Mouse (Mus musculus): ENCODE measurements around the gene Slc5a8. TPM values are rescaled to one million over a fixed set of nuclear protein-coding genes. Genes with fewer than 3 reads are reported as not detected.

The Slc5a8 gene
- polyA plus RNA-seq, 1 experiment from 2014 or later, result not detected

DNA sequence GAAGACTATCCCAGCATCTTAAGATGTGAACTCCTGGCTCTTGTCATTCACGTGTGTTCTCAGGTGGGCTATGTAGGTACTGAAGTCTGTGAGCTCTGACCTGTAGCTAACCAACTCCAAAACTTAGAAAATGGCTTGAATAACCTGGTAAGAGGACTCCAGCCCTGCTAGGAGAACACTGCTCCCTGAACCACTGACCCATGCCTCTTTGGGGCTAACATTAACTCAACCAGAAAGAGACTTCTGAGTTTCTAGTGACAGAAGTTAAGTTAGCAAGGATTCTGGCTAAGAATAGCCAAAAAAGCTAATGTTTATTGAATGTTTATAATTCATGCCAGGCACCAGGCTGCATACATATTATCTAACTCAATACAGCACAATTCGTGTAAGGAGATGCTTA is 2.6 kb downstream of the Slc5a8 start:
- H3K9me3 ChIP-seq (replicated peaks), result no peaks in the 10 kb centered on the region
- peaks cover 12% of the 10 kb centered on the region; the same call in 1 of the 2 replicates for H3K4me1 ChIP-seq
- no peak overlapping the region for H3K9ac ChIP-seq
- H3K4me2 ChIP-seq, result no peak overlapping the region
- WGBS, result 79% methylated on average over 2 of the region's 2 CpGs
- H3K27ac ChIP-seq, result no peak overlapping the region
- no peak overlapping the region for H3K4me3 ChIP-seq
- no peak for ATAC-seq
- H3K36me3 ChIP-seq (ENCODE audit: poor library complexity, severe bottlenecking), result no peaks in the 10 kb centered on the region
- H3K27me3 ChIP-seq, result peaks cover 32% of the 10 kb centered on the region

DNA sequence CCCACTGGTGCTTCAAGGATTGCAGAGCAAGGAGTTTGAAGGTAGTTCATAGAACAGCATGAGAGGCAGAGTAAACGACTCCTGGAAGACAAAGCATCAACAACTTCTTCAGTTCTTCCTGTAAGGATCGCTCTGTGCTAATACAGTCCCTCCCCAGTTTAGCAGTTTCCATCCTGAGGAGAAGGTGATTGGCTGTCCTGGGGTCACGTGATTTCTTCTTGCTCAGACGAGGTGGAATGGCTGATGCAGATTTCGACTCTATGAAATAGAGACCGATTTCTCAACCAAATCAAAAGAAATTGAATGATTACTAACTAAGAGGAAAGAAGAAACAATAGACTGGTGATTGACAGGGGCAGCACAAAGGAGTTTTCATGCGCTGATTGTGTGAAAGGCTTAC is 5.6 kb downstream of the Slc5a8 start:
- H3K9me3 ChIP-seq (replicated peaks), result no peaks in the 10 kb centered on the region
- no peak for ATAC-seq
- WGBS, result 81% methylated on average over 7 of the region's 7 CpGs

DNA sequence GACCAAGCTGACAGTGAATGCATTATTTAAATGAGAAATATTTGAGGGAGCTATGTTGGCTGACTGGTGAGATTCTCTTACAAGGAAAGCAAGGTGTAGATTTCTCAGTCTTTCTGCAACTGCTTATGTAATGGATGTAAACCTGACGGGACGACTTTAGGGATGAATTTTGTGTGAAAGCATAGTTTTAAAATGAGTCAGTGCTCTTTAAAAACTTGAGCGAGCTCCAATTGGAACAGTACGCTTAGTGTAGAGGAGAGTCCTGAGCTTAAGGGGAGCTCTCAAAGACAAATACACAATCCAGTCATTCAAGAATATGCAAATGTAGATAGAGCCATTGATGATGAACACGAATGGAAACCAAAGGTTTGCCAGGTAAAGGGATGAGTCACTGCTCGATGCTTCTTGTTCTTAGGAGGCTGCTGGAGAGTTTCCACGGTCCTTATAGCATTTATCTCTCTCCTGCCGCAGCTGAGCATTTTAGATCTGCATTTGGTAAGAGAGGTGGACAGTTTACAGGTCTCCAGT is 6.8 kb downstream of the Slc5a8 start:
- no peak overlapping the region for H3K27ac ChIP-seq
- H3K4me2 ChIP-seq, result no peak overlapping the region
- no peaks in the 10 kb centered on the region for H3K9me3 ChIP-seq (replicated peaks)
- 76% methylated on average over 8 of the region's 8 CpGs for WGBS
- H3K4me3 ChIP-seq, result no peak overlapping the region
- H3K36me3 ChIP-seq (ENCODE audit: poor library complexity, severe bottlenecking), result no peaks in the 10 kb centered on the region
- no peak for ATAC-seq
- no peak overlapping the region for H3K9ac ChIP-seq
- H3K27me3 ChIP-seq, result peaks cover under 1% of the 10 kb centered on the region; the same call in 1 of the 2 replicates
- H3K4me1 ChIP-seq, result no peaks in the 10 kb centered on the region

More for the DNA sequence above, 5.6 kb downstream of the Slc5a8 start:
- Histone ChIP-seq H3K4me2 (no peak overlapping the region), H3K4me3 (no peak overlapping the region), H3K27me3 (peaks cover 13% of the 10 kb centered on the region), H3K27ac (no peak overlapping the region), H3K4me1 (0 out of 2 replicates have a peak, but pooled peaks cover under 1% of the 10 kb centered on the region), H3K9ac (no peak overlapping the region), H3K36me3 (ENCODE audit: poor library complexity, severe bottlenecking) (no peaks in the 10 kb centered on the region)

DNA sequence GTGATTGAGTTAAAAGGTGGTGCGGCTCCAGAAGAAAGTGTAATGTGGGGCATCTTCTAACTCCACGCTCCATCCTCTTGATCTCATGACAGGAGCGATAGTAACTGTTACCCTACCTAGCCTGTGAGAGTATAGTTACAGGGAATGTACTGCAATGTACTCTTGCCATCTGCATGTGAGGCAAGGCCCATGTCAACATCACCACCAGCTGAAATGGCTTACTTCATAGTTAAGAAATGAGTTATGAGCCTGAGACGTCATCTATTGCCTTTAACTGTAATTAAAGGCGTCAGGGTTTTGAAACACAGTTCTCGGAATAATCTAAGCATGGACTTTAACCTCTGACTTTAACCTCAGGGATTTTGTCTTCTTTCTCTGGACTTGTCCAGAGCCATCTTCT is 11.2 kb downstream of the Slc5a8 start:
- 90% methylated on average over 6 of the region's 6 CpGs for WGBS
- no peaks in the 10 kb centered on the region for H3K4me1 ChIP-seq
- no peaks in the 10 kb centered on the region for H3K27me3 ChIP-seq
- H3K27ac ChIP-seq, result no peak overlapping the region
- no peaks in the 10 kb centered on the region for H3K9me3 ChIP-seq (replicated peaks)
- no peak overlapping the region for H3K9ac ChIP-seq
- no peaks in the 10 kb centered on the region for H3K36me3 ChIP-seq (ENCODE audit: poor library complexity, severe bottlenecking)
- no peak overlapping the region for H3K4me3 ChIP-seq
- ATAC-seq, result no peak
- H3K4me2 ChIP-seq, result no peak overlapping the region

DNA sequence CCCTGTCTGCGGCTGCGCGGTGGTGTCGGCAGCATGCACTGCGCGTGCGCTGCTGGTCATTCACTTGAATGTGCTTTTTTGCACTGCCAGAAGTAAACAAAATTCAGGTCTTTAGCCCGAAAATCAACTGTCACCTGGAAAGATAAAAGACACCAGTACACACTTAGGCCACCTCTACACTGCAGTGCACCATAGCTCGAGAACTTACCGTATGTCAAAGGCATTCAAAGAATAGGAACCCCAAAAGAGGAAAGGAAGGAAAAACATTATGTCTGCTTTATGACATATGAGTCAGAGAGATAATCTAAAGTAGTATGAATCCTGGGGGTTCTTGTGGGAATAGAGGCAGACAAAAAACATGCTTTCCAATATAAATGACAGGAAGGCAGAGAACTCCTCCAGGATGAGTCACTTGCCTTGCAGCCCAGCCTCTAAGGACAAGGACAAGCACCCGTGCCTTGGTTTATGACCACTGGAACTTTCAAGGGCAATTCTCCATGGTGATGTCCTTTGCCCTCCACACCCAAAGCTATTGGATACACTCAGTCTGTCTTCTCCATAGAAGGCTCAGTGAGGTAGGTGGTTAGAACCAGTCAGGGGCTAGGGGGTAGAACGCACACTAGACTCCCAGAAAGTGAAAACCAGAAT is 64.0 kb downstream of the Slc5a8 start:
- no peaks in the 10 kb centered on the region for H3K36me3 ChIP-seq (ENCODE audit: poor library complexity, severe bottlenecking)
- WGBS, result 92% methylated on average over 12 of the region's 12 CpGs
- no peak overlapping the region for H3K4me3 ChIP-seq
- no peak for ATAC-seq
- H3K4me1 ChIP-seq, result no peaks in the 10 kb centered on the region
- no peaks in the 10 kb centered on the region for H3K9me3 ChIP-seq (replicated peaks)
- H3K9ac ChIP-seq, result no peak overlapping the region
- H3K27ac ChIP-seq, result no peak overlapping the region
- no peaks in the 10 kb centered on the region for H3K27me3 ChIP-seq
- no peak overlapping the region for H3K4me2 ChIP-seq

DNA sequence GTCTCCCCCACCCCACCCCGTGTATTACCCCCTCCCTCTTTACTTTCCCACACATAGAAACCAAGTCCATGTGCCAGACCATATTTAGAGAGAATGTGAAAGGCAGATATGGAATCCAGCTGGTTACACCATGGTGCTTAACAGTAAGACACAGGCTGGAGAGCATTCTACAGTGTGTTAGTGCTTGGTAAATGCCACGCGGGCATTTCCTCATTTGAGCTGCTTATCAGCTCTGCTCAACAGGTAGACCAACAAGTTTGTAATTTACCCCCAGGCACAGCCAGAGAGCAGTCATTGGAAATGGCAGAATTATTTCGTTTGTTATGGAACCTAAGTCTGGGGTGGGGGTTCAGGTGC is 64.5 kb downstream of the Slc5a8 start:
- no peaks in the 10 kb centered on the region for H3K27me3 ChIP-seq
- no peak for ATAC-seq
- no peak overlapping the region for H3K9ac ChIP-seq
- no peak overlapping the region for H3K4me3 ChIP-seq
- H3K4me2 ChIP-seq, result no peak overlapping the region
- no peaks in the 10 kb centered on the region for H3K4me1 ChIP-seq
- no peaks in the 10 kb centered on the region for H3K9me3 ChIP-seq (replicated peaks)
- no peaks in the 10 kb centered on the region for H3K36me3 ChIP-seq (ENCODE audit: poor library complexity, severe bottlenecking)
- no peak overlapping the region for H3K27ac ChIP-seq
- 89% methylated on average over 4 of the region's 4 CpGs for WGBS

DNA sequence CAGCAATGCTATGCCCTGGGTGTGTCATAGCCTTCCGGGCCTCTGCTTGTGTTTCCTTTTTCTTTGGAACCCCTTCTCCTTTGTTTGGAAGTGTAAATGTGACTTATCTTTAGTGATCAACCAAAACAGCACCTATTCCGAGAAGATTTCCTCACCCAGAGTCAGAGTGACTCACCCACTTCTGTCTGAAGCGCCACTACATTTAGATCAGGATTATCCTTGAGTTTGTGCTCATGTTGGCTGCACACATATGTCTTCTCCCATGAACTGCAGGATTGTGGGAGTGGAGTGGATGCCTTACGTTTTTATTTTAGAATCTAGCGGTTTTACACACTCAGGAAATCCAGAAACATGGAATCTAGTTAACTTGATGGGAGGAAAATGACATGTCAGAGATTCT is 75.0 kb downstream of the Slc5a8 start:
- H3K27me3 ChIP-seq, result no peaks in the 10 kb centered on the region
- no peak overlapping the region for H3K4me3 ChIP-seq
- no peak for ATAC-seq
- H3K36me3 ChIP-seq (ENCODE audit: poor library complexity, severe bottlenecking), result no peaks in the 10 kb centered on the region
- H3K4me1 ChIP-seq, result no peaks in the 10 kb centered on the region
- H3K9ac ChIP-seq, result no peak overlapping the region
- 86% methylated on average over 5 of the region's 5 CpGs for WGBS
- H3K9me3 ChIP-seq (replicated peaks), result no peaks in the 10 kb centered on the region
- H3K4me2 ChIP-seq, result no peak overlapping the region
- H3K27ac ChIP-seq, result no peak overlapping the region

DNA sequence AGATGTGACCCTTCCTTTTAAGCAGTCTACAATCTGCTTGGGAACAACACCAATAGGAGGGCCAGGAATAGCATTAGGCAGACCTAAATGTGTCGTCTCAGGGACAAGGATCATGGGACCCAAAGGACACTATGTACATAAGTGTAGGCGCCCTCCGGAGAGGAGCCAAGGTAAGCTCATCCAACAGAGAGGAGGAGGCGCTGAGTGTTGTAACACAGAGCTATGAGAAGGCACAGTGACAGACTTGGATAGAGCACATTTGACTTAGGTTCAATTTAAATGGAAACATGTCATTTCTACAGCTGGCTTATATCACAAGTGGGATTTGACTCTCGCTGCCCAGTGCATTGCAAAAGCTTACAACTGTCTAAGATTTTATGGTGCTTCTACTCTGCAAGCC is 82.8 kb downstream of the Slc5a8 start:
- H3K27ac ChIP-seq, result no peak overlapping the region
- no peak overlapping the region for H3K4me3 ChIP-seq
- WGBS, result 92% methylated on average over 5 of the region's 5 CpGs
- no peaks in the 10 kb centered on the region for H3K9me3 ChIP-seq (replicated peaks)
- H3K4me2 ChIP-seq, result no peak overlapping the region
- no peak overlapping the region for H3K9ac ChIP-seq
- no peak for ATAC-seq
- H3K36me3 ChIP-seq (ENCODE audit: poor library complexity, severe bottlenecking), result no peaks in the 10 kb centered on the region
- no peaks in the 10 kb centered on the region for H3K27me3 ChIP-seq
- no peaks in the 10 kb centered on the region for H3K4me1 ChIP-seq

DNA sequence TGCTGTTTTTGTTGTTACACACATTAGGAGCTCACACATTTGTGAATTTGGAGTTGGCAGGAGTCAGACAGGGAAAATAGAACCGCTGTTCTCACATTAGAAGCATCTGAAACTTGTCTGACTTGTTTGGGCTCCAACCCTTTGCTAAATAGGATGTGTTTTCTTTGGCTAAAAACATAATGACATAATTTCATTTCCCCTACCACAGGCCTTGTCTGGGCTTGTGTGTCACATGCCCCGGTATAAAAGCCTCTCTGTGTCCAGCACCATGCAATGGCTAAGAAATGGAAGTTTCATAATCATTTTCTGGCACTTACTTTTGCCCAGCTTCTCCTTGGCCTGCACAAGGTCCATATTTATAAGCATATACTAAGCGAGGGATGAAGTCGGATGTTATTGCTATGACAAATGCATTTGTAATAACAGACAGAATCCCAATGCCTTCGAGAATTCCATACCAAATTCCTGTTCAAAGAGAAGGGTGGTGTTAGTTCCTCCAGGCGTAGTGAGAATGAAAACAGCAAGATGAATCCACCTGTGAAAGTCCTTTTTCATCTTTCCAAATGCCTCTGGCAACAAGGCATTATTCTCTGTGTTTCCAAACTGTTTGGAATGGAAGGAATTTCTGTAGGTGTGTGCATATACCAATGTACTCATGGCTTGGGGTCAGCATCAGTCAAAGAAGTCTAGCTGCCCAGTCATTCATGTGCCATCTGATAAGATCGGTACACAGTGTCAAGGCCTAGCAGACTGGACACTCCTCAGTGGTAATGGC is 85.3 kb downstream of the Slc5a8 start:
- H3K27me3 ChIP-seq, result no peaks in the 10 kb centered on the region
- no peak overlapping the region for H3K27ac ChIP-seq
- 86% methylated on average over 7 of the region's 7 CpGs for WGBS
- H3K4me2 ChIP-seq, result no peak overlapping the region
- no peaks in the 10 kb centered on the region for H3K9me3 ChIP-seq (replicated peaks)
- H3K4me1 ChIP-seq, result no peaks in the 10 kb centered on the region
- ATAC-seq, result no peak
- H3K4me3 ChIP-seq, result no peak overlapping the region
- no peak overlapping the region for H3K9ac ChIP-seq
- H3K36me3 ChIP-seq (ENCODE audit: poor library complexity, severe bottlenecking), result no peaks in the 10 kb centered on the region

DNA sequence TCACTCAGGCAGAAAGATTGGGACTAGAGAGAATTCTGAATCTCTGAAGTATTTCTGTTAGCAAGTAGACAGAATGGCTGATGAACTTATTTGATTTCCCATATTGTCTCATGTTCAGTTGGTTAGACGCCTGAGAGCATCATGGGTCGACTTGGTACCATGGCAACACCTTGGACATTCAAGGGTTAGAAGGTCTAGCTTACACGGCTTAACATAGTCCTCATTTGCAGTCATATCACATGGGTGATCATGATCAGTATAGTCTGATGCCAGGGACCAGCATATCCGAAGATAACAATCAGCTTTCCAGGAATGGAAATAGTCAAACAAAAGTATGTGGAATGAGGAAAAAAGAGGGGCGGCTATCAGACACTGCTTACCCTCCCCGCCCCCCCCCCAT is 93.1 kb downstream of the Slc5a8 start:
- H3K27me3 ChIP-seq, result no peaks in the 10 kb centered on the region
- no peaks in the 10 kb centered on the region for H3K4me1 ChIP-seq
- ATAC-seq, result no peak
- no peak overlapping the region for H3K4me3 ChIP-seq
- 74% methylated on average over 6 of the region's 6 CpGs for WGBS
- H3K4me2 ChIP-seq, result no peak overlapping the region
- H3K36me3 ChIP-seq (ENCODE audit: poor library complexity, severe bottlenecking), result no peaks in the 10 kb centered on the region
- no peak overlapping the region for H3K27ac ChIP-seq
- no peak overlapping the region for H3K9ac ChIP-seq
- no peaks in the 10 kb centered on the region for H3K9me3 ChIP-seq (replicated peaks)

All from forebrain, embryonic 13.5 days (tissue).